Mouse (Mus musculus): ENCODE data around the gene Ubald2.
"Not testable (repeated sequence)": the region's sequence is repeated elsewhere in the genome, so short reads cannot be mapped to it uniquely, and the experiment has no call there.

The Ubald2 gene

DNA sequence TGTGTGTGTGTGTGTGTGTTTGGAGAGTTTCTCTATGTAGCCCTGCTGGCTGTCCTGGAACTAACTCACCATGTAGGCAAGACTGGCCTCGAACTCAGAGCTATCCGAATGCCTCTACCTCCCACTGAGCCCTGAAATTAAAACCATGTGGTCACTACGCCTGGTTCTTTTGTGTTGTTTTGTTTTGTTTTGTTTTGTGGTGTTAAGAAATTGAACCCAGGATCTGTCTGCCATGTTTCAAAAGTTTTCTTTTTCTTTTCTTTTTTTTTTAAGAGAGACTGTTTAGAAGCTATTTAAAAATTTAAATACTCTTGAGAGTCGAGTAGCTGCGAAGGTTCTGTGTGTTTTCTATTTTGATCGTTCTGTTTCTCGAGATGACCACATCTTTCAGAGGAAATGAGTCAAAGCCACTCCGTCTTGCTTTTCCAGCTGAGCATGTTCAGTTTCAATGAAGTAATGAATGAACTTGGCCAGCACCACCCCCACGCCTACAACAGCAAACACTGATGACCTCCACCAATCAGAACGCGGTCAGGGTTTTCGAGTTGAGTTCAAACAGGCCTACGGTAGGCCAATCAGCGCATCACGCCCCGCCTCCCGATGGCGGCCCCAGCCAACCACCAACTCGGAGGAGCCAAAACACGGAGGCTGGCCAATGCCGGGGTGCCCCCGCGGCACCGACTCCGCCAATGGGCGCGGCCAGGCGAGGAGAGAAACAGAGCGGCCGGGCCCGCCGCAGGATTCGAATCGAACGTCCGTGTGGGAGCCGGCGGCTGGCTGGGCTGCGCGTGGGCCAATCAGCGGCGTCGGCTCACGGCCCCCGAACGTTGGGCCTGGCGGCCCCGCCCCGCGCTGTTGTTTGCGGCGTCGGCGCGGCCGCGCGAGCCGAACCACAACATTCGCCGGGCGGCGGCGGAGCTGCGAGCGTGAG is at the start of gene Ubald2:
TSS of gene Ubald2 (plus strand) at position 739 of the 931 bp plus-strand sequence.
- DNase-seq: peak; percentile 99

DNA sequence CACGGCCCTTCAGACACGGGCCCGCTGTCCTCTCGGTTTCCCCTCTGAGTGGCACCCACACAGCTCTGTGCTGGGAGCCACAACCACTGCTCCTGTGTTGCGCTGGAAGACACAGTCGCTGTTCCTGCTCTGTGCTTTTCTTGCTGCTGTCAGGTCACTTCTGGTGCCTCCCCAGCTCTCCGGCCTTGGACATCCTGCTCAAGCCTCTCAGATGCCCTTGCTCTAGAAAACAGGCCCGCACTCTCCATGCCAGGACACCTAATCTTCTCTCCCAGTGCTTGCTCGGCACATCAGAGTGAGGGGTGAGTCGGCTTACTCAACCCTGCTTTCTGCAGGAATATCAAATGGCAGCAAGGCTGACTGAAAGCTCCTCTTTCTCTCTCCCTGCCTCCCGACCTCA is 49.7 kb upstream of the Ubald2 start:
- peak in 1 of 2 experiments; percentile 8 for DNase-seq

DNA sequence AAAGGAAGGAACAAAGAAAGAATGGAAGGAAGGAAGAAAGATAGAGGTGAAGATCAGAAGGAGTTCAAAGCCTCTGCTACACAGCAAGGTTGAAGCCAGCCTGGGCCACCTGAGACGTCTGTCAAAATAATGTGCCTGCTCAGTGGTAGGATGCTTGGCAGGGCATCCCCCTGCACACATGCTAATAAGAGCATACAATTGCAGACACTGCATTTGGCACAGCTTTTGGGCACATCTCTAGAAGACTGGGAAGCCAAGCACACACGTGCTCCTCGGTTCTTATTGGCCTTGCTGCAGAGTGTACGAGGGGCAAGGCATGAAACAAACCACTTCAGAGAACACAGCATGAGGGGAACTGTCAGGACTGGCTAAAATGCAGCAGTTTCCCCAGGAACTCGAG is 47.9 kb upstream of the Ubald2 start:
- peak; percentile 66 to 70 for DNase-seq

DNA sequence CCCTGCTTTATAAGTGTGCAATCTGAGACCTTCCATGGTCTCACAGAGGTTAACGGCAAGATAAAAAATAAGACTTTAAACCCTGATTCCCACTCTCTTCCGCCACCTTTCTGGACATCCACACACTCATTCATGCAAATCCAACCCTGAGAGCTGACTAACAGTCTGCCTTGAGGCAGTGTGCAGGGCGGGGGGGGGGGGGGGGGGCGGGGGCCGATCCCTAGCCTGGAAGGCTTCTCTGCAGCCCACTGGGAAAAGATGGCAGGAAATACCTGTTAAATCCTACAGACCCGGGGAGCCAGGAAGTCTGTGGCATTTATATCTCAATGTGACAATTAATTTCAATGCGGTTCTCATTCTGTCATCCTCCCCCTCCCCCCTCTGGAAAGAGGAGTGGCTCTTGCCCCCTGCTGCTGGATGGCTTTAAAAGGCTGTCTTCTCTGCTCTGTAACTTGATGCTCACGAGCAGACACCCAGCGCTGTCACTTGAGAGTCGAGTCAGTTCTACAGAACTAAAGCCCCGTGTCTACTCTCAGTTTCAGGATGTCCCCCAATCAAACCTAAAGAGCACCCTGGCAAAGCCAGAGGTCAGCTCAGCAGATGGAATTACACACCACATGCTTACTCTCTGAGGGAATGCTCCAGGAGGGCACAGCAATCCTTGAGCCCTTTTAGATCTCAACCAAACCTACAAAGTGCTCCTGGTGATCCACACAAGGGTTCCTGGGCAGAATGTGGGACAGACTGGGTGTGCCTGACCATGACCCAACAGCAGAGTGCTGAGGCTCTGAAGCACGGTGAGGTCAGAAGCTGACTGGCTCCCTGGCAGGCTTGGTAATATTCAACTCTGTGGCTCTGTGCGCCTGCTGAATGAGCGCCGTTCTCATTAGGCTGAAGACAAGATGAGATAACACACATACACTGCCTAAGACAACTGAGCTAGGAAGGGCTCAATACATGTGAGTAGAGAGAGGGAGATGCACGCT is 46.5 kb upstream of the Ubald2 start:
- DNase-seq: peak in 1 of 2 experiments; percentile 18

DNA sequence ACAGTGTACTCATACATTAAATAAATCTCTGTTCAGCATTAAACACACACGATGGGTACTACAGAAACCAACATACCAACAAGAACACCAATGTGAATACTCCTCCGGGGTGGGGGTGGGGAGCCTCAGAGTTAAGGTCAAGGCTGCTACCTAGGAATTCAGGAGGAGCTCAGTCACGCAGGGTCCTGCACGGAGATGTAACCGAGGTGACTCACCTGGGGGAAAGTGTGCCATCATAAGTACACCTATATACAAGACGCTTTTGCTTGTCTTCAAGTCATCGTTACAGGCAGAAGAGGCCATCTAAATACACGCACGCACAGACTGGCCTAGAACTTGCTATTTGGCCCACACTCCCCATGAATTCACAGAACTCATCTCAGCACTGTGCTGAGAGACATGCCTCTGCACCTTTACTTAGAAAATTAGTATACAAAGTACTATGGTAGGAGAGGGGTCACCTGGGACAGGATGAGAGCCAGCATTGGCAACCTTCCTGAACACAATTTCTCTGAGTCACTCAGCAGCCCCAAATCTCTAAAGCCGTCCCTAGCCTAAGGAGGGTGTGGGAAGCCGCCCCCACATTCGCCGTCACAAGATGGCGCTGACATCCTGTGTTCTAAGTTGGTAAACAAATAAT is 44.9 kb upstream of the Ubald2 start:
- DNase-seq: peak; percentile 37 to 48

DNA sequence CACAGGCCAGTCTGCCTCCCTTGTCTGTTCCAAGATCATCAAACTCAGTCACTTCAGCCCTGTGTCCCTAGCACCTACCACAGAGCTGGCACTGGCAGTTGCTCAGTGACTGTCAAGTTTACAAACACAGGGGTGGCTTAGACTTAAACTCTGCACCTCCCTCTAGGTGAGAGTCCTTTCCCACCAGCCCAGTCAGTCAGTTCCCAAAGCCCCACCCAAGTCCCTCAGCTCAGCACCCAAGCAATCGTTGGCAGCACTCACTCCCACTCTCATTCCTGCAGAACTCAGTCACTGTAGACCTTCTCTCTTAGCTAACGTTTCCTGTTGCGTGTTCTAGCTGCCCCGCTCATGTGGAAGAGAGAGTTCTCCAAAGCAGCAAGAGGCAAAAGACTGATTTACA is 39.1 kb upstream of the Ubald2 start:
- no peak for DNase-seq

DNA sequence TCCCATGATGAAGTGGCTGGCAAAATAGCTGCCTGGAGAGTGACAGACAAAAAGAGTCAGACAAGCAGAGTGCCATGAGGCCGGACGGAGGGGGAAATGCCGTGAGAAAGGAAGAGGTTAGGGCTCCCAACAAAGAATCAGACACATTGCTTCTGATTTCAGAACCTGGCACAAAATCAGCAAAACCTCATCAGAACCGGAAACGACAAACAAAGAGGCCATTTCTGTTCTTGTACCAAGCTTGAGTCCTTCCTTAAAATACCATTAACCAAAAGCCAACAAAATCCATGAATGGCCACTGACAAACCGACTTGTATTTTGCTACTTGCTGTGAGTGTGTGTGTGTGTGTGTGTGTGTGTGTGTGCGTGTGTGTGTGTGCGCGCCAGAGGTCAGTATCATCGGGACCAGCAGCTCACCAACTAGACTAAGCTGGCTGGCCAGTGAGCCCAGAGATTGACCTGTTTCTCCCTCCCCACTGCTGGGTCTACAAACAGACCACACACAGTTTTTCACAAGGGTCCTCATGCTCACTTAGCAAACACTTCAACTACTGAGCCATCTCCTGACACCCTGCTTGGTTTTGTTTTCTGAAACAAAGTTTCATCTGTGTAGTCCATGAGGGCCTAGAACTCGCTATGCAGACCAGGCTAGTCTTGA is 37.5 kb upstream of the Ubald2 start:
- DNase-seq: no peak

DNA sequence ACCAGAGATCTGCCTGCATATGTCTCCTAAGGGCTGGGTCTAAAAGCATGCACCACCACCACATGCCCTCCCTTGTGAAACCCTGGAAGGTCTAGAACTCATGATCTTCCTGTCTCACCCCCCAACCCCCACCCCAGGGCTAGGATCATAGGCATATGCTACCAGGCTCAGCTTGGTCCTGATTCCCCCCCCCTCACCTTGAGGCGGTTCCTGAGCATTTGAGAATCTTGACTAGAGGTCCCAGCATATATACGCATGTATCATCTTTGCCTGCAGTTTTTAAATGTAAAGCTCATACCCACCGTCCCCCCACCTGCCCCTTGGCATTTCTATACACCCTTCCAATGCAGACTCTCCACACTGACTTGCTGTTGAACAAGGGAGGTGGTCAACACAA is 37.0 kb upstream of the Ubald2 start:
- DNase-seq: no peak

DNA sequence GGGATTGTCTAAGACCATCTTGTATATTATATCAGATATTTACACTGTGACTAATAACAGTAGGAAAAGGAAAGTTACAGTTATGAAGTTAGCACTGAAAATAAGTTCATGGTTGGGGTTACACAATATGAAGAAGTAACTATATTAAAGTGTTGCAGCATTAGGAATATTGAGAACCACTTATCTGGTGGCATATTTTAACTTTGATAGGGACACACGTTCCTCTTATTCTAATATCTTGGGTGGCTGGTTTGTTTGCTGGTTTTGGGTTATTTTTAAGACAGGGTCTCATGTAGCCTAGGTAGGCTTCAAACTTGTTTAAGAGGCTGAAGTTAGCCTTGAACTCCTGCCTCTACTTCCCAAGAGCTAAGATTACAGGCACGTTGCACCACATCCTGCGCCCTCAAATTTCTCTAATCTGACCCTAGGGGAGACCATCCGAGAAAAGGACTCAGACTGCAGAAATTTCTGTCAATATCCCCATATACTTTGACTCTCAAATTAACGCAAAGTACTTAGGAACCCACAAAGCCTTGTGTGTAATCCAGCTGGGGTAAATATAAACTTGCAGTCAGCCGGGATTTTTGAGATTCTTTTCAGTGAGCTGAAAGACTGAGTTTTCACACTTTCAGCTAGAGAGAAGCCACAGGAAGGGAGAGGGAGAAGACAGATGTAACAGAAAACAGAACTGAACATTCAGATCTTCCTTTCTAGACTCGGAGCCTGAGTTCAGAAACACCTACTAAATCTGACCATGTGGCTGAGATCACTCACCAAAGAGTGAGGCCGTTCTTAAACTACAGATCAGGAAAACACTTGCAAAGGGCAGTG is 36.2 kb upstream of the Ubald2 start:
- DNase-seq: no peak

DNA sequence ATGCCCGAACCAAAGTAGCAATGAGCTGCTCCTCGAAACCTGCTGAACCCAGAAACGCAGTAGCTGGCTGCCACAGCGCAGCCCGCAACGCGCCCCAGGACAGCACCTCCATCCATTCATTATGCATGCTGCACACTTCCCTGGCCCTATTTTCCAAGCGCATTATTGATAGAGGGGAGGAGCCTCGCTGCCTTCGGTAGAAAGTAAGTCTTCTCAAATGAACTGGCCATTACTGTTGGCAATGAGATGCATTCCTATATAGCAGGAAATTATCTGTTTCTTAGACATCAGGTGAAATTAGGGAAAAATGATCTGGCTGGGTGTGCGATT is 35.6 kb upstream of the Ubald2 start:
- no peak for DNase-seq

DNA sequence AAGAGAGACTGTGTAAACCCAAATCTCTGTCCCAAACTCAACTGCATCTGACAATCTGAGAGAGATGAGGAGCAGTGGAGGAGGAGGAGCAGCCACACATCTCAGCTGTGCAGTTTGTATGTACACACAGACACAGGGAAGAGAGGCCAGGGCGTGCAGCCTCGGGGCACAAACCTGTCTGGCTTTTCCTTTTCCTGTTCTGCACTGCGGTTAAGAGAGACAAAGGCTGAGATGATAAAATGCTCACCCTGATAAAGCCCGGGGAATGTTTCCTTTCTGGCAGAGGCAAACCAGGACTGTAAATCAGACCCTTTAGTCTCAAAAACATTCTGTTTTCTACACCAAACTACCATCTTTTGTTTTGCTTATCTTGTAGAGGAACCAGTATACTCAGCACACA is 33.3 kb upstream of the Ubald2 start:
- DNase-seq: no peak

DNA sequence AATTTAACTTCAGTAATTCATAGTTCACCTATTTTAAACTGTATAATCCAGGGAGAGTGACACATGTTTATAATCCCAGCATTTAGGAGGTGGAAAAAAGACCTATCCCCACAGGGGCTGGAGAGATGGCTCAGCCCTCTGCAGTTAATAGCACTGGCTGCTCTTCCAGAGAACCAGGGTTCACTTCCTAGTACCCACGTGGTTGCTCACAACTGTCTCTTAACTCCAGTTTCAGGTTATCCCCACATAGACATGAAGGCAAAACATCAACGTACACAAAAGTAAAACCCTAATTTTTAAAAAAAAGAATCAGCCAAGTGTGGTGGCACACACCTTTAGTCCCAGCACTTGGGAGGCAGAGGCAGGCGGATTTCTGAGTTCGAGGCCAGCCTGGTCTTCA is 28.3 kb upstream of the Ubald2 start:
- no peak for DNase-seq

DNA sequence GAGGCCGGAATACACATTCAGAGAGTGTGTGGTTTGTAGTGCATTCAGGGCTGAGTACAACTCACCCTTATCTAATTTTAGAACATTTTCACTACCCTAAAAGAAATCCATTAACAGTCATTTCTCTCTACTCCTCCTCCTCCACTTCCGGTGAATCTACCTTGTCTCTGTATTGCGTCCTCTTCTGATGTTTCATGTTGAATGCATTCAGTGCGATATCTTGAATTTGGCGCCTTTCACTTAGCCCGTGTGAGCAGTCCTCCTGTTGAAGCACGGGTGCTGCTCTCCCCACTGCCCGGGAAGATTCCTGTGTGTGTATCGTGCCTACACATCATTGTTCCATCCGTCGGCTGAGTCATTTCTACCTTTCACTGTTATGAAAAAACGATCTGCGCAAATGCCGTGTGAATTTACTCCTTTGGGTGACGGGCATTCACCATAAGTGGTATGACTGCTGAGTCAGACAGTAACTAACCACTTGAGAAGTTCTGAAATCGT is 27.6 kb upstream of the Ubald2 start:
- no peak for DNase-seq

DNA sequence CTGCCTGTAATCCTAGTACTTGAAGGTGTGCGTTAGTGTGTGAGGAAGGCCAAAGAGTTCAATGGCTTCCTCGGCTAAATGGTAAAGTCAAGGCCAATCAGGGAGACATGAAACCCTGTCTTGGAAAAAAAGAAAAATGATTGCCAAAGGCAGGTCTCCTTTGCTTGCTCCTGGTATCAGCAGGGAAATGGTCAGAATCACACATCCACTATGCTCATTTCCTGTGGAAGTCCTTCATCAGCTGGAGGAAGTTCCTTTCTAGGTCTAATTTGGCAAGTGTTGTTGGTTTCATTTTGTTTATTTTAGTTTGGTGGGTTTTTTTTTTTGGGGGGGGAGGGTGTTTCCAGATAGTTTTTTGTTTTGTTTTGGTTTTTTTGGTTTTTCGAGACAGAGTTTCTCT is 24.9 kb upstream of the Ubald2 start:
- no peak for DNase-seq

DNA sequence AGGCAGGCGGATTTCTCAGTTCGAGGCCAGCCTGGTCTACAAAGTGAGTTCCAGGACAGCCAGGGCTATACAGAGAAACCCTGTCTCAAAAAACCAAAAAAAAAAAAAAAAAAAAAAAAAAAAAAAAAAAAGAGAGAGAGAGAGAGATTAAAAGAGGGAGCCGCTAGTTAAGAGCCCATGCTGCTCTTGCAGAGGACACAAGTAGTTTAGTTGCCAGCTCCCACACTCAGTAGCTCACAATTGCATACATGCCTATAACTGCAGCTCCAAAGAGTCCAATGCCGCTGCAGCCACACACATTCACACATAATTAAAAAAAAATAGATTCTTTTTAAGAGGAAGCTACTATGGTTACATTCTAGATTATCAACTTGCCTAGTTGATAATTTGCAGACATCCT is 23.5 kb upstream of the Ubald2 start:
- not testable (repeated sequence) for DNase-seq

DNA sequence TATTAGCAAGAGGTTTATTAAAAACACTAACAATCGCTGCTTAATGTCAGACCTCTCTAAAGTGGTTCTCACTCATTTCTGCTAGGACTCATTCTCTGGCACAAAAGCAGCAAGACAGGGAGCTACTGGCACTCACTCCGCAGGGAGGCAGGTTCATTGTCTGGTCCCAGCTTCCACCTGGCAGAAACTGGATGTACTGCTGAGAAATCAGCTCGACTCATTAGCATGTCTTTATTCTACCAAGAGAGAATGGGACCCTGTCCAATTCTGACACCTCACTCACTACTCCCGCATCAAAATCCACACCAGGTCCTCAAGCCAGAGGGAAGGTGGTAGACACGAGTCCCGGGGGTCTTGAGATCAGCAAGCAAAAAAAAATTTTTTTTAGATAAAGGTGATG is 22.3 kb upstream of the Ubald2 start:
- peak; percentile 66 to 84 for DNase-seq

DNA sequence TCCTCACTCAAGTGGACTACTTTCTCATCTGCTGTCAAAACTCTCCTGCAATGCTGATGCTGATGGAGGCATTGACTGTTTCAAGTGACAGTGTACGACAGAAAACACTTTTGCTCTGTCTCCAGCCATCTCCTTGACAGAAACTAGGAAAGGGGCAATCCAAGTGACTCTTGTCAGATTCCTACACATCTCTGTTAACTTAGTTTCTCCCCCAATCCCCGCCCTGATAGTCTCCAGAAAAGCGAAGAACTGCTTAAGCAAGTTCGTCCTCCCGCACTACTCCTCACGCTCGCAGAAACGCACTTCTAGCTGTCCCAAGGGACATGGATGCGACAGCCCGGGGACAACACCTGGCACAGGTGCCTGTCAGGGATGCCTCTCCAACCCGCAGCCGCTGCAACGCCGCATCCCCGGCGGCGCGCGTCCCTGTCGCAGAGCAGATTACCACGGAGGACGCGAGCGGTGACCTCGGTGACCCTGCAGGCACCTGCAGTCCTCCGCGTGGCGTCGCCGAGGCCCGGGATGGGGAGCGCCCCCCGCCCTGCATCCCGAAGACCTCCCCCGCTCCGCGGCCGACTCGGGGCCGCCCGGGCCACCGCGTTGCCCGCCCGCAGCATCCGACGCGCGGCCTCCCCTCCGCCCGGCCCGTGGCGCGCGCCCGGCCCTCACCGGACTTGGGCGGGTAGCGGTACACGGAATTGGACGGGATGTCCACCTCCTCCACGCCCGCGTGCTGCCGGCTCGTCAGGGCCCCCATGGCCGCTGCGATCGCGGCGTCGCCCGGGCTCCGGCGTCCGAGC is 21.7 kb upstream of the Ubald2 start:
- peak; percentile 34 to 37 for DNase-seq

DNA sequence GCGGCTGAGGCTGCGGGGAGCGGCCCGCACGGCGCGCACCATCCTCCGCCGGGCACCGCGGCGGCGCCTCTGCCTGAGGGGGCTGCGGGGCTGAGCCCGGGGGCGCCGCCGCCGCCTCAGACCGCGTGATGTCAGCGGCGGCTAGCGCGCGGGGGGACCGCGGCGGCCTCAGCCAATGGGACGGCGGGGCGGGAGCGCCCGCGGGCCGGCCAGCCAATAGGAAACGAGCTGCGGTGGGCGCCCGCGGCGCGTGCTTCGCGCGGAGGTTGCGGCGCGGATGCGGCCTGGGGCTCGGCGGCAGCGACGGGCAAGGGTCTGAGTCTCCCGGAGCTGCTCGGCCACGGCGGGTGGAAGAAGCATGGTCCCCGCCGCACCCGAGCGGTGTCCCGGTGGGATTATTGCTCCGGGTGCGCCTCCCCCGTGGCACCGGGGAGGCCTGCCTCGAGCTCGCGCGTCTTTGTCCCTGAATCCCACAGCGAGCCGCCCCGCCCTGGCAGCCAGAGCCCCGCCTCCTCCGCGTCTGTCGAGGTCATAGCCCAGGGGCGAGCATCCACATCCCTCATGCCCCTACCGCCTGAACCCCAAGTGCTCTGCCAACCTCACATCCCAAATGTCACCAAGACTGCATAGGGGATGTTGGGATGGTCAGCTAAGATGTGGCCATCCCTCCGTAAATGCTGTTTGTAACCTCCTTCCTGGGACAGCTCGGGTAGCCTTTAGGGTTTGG is 20.8 kb upstream of the Ubald2 start, which contains the start of gene Rnf157:
TSS of gene Rnf157 (minus strand) at position 129 of the 727 bp plus-strand sequence.
- DNase-seq: peak; percentile 87 to 90

DNA sequence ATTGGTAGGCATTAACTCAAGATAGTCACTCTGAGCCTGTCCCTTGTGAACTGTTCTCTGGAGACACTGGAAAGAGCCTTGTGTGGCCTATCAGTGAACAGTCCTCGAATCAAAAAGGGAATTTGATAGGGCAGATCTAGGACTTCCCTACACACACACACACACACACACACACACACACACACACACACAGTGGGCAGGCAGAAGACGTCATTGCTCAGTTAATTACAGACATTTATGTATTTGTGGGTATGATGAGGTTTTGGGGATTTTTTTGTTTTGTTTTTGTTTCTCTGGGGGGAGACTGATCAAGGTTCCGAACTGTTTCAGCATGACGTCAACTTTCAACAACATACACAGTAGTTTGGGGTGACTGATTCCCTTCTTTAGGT is 20.3 kb upstream of the Ubald2 start:
- DNase-seq: peak in 1 of 2 experiments; percentile 29
